Comparison of ENCODE assay signal across 20 mouse cellular contexts in the genomic region with DNA sequence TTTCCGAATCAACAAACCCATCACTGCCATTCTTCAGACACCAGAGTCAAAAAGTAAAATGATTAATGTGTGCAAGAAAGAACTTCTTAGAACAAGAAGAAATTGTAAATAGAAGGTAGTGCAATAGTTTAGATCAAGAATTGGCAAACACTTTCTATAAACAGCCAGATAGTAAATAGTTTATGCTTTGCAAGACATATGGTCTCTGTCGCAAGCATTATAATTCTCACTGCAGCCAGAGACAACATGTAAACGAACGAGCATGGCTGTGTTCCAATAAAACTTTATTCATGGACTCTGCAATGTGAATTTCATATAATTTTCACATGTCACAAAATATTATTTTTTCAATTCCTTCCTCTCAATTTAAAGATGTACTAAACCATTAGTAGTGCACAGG.
A peak's percentile ranks its signal among the peaks of the same experiment; 100 is the strongest.
DNase-seq lines count a peak whose midpoint lies in the region; ATAC-seq and TF ChIP-seq lines count a peak whose summit lies in the region.
"Had no signal": no experiment of that assay in that cellular context is flagged by ENCODE, and none has a peak within 500 bp of the region (broad histone marks: within the 10 kb centered on the region; RNA-seq: fewer than 3 reads in every experiment).

No protein-coding gene starts in this region.

- WGBS in lung, embryonic 15.5 days = 60% methylated on average over 4 of the region's 4 CpGs
- 56% methylated on average over 4 of the region's 4 CpGs for WGBS in lung, postnatal 0 days
- WGBS in midbrain, embryonic 10.5 days = 97% methylated on average over 4 of the region's 4 CpGs

- no peaks in the 10 kb centered on the region for H3K36me3 ChIP-seq in lung, embryonic 15.5 days
- no peaks in the 10 kb centered on the region for H3K36me3 ChIP-seq in lung, postnatal 0 days (ENCODE audit: insufficient read depth, low read length)
- no peaks in the 10 kb centered on the region for H3K36me3 ChIP-seq in midbrain, embryonic 10.5 days
- H3K36me3 ChIP-seq: embryonic facial prominence, embryonic 10.5 days; embryonic facial prominence, embryonic 12.5 days; forebrain, embryonic 15.5 days had no signal

- H3K4me3 ChIP-seq in lung, embryonic 15.5 days = no peak overlapping the region
- H3K4me3 ChIP-seq in lung, postnatal 0 days (ENCODE audit: low read depth, low read length) = no peak overlapping the region
- H3K4me3 ChIP-seq in midbrain, embryonic 10.5 days = no peak overlapping the region
- H3K4me3 ChIP-seq: embryonic facial prominence, embryonic 10.5 days; embryonic facial prominence, embryonic 12.5 days; forebrain, embryonic 13.5 days; forebrain, embryonic 15.5 days had no signal

- ATAC-seq in lung, embryonic 15.5 days (ENCODE audit: borderline replicate concordance, extremely low read depth, low FRiP score, low TSS enrichment) = peak; percentile 77
- peak; percentile 60 for ATAC-seq in lung, postnatal 0 days
- ATAC-seq: activated CD4-positive, CD25-positive, alpha-beta regulatory T cell, adult 4 months; forebrain, embryonic 13.5 days; forebrain, embryonic 15.5 days; forebrain, postnatal 0 days; Patski had no signal

- H3K4me2 ChIP-seq in lung, embryonic 15.5 days = no peak overlapping the region
- no peak overlapping the region for H3K4me2 ChIP-seq in lung, postnatal 0 days (replicated peaks; ENCODE audit: low read depth, low read length)
- H3K4me2 ChIP-seq: embryonic facial prominence, embryonic 12.5 days; forebrain, embryonic 13.5 days; forebrain, embryonic 15.5 days had no signal

- no peak overlapping the region for H3K27ac ChIP-seq in lung, embryonic 15.5 days
- no peak overlapping the region for H3K27ac ChIP-seq in lung, postnatal 0 days (ENCODE audit: low read length)
- H3K27ac ChIP-seq in midbrain, embryonic 10.5 days (replicated peaks) = no peak overlapping the region
- H3K27ac ChIP-seq: embryonic facial prominence, embryonic 10.5 days; embryonic facial prominence, embryonic 12.5 days; forebrain, embryonic 13.5 days; forebrain, embryonic 15.5 days had no signal

- TF ChIP-seq CTCF in lung, postnatal 0 days (IDR thresholded peaks at IDR 0.05) = no peak

- no peak for DNase-seq in lung, postnatal 36 days
- DNase-seq in lung, postnatal 0 days (ENCODE audit: low spot score) = peak; percentile 51
- no peak for DNase-seq in lung, postnatal 4 days
- DNase-seq in midbrain, embryonic 10.5 days (ENCODE audit: low spot score) = no peak
- DNase-seq: adrenal gland, adult 8-10 months; adrenal gland, postnatal 14 days; adrenal gland, postnatal 36 days; cerebellum, adult 11-12 months; cerebellum, adult 2 months; cerebellum, adult 9-10 months; cerebellum, postnatal 10 days; cerebellum, postnatal 25 days; forebrain, postnatal 0 days had no signal

- H3K4me1 ChIP-seq in lung, embryonic 15.5 days = peaks cover 7% of the 10 kb centered on the region
- no peaks in the 10 kb centered on the region for H3K4me1 ChIP-seq in lung, postnatal 0 days (ENCODE audit: insufficient read depth, low read depth, low read length)
- peaks cover 3% of the 10 kb centered on the region for H3K4me1 ChIP-seq in midbrain, embryonic 10.5 days
- H3K4me1 ChIP-seq: forebrain, embryonic 13.5 days; forebrain, embryonic 15.5 days had no signal

- H3K27me3 ChIP-seq in lung, embryonic 15.5 days = no peaks in the 10 kb centered on the region
- H3K27me3 ChIP-seq in lung, postnatal 0 days (replicated peaks; ENCODE audit: insufficient read depth, low read length) = no peaks in the 10 kb centered on the region
- no peaks in the 10 kb centered on the region for H3K27me3 ChIP-seq in midbrain, embryonic 10.5 days (ENCODE audit: low read depth, poor library complexity, severe bottlenecking)
- H3K27me3 ChIP-seq: embryonic facial prominence, embryonic 12.5 days; forebrain, embryonic 13.5 days; forebrain, embryonic 15.5 days; Patski had no signal

- TF ChIP-seq EP300 in lung, postnatal 0 days (IDR thresholded peaks at IDR 0.05) = no peak

- no peak overlapping the region for H3K9ac ChIP-seq in lung, embryonic 15.5 days
- H3K9ac ChIP-seq in lung, postnatal 0 days (replicated peaks; ENCODE audit: low read depth) = no peak overlapping the region
- H3K9ac ChIP-seq: embryonic facial prominence, embryonic 12.5 days; forebrain, embryonic 13.5 days; forebrain, embryonic 15.5 days; forebrain, postnatal 0 days had no signal

- H3K9me3 ChIP-seq in lung, embryonic 15.5 days = no peaks in the 10 kb centered on the region
- no peaks in the 10 kb centered on the region for H3K9me3 ChIP-seq in lung, postnatal 0 days (ENCODE audit: low read length)
- no peaks in the 10 kb centered on the region for H3K9me3 ChIP-seq in midbrain, embryonic 10.5 days (replicated peaks)
- H3K9me3 ChIP-seq: embryonic facial prominence, embryonic 10.5 days; embryonic facial prominence, embryonic 12.5 days; forebrain, embryonic 13.5 days; forebrain, embryonic 15.5 days had no signal
